Mouse (Mus musculus): ENCODE data around the gene Il20. TPM values are rescaled to one million over a fixed set of nuclear protein-coding genes. Genes with fewer than 3 reads are reported as not detected.

Gene Il20
- not detected for total RNA-seq (2021)
- long read RNA-seq, result 0 reads

GRCm38 (mm10) chr1:130911401-130912010 is at the start of gene Il20:
Il20 (minus strand) TSS chr1:130911451.
- DNase-seq (ENCODE audit: low spot score in 2 of 2), result no peak

DNA sequence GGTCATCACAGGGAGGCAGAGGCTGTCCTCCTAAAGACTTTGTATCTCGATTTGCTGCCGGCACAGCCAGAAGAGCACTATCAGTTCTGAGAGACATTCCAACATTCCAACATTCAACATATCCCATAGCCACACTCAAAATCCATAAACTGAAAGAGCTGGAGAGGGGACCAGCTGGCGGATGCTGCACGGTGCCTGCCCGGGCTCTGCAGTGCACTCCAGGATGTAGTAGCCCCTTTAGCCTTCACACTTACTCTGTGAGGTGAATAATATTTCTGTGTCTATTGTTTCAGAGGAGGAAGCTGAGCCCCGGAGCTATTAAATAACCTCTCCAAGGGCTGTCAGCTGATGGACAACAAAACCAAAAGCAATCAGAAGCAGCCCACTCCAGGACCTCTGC is 35.7 kb upstream of the Il20 start:
- DNase-seq (ENCODE audit: low spot score in 2 of 2), result no peak

GRCm38 (mm10) chr1:130941801-130942200 is 30.6 kb upstream of the Il20 start:
- DNase-seq (ENCODE audit: low spot score in 2 of 2), result no peak

DNA sequence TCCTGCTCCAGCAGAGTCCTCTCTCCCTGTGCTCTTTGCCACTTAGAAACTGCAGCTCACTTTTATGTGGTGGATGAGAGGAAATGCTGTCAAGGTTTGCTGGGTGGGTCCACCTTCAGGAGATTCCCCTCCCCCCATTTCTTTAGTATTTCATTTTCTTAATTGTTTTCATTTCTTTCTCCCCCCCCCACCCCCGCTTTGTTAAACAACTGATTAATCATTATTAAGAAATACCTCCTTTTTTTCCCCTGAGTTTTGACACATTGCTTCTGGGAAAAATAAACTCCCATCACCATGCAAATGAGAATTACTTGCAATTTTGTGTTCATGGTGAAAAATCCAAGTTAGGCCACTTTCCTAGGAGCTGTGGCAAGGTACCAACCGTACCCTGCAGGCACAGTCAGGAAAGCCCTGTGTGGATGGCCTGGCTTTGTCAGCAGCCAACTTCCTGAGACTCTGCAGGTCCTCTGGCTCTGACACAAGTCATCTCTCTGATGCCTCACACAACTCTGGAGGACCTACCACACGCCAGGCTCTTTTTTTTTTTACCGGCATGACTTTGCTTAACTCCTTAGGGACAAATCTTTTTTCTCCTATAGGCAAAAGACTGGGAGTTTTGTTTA is 28.9 kb upstream of the Il20 start, which contains the start of gene Il19:
Il19 (minus strand) TSS at position 51 of the 623 bp plus-strand sequence.
- no peak for DNase-seq (ENCODE audit: low spot score in 2 of 2)

- no peak for DNase-seq (ENCODE audit: low spot score in 2 of 2)
Measured at GRCm38 (mm10) chr1:130938192-130938591, 26.9 kb upstream of the Il20 start.

DNA sequence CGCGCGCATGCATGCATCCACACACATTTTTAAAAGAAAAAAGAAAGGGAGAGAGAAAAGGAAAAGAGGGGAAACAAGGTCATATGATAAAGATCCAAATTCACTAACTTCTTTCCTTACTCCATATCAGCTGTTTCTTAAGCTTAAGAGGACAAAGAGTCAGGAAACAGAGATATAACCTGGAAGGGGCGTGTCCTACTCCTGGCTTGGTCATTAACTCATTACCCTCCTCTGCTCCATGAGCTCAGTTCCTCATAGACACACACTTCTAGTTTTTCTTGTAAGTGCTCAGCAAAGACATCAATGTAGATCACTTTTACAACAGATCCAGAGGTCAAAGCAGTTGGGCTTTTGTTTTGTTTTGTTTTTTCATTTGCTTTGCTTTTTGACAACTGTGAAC is 25.9 kb upstream of the Il20 start:
- no peak for DNase-seq (ENCODE audit: low spot score in 2 of 2)

GRCm38 (mm10) chr1:130936351-130936750 is 25.1 kb upstream of the Il20 start:
- DNase-seq (ENCODE audit: low spot score in 2 of 2), result no peak

DNA sequence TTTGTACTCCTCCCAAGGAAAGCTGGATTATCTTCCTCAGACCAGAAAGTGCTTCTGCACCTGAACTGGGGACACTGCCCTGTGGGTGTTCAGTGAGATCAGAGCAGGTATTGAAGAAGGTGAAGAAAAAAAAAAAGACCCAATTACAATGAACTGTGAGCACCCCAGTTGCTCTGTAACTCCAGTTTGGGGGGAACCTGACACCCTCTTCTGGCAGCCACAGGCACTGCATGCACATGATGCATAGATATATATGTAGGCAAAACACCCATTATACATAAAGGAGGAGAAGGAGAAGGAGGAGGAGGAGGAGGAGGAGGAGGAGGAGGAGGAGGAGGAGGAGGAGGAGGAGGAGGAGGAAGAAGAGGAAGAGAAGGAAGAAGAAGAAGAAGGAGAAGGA is 15.2 kb upstream of the Il20 start:
- no peak for DNase-seq (ENCODE audit: low spot score in 2 of 2)

- no peak for DNase-seq (ENCODE audit: low spot score in 2 of 2)
Measured at GRCm38 (mm10) chr1:130918323-130918980, 7.2 kb upstream of the Il20 start.

- no peak for DNase-seq (ENCODE audit: low spot score in 2 of 2)
Measured at GRCm38 (mm10) chr1:130902505-130902904, 8.7 kb downstream of the Il20 start.

DNA sequence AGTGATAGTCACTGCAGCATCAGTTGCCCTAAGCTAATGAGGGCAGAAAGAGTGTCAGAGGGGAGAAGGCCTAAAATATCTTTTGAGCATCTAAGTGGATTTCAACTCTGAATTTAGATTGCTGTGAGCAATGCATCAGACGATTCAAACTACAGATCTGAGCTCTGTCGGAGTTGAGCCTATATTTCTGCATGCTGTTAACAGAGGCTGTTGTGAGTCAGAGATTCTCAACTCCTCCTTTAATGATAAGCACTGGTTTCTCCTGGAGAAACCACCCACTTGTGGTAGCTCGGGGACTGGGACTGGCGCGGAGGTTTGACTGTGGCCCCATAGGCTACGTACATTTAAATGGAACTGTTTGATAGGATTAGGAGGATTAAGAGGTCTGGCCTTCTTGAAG is 16.8 kb downstream of the Il20 start:
- DNase-seq (ENCODE audit: low spot score in 2 of 2), result no peak

DNA sequence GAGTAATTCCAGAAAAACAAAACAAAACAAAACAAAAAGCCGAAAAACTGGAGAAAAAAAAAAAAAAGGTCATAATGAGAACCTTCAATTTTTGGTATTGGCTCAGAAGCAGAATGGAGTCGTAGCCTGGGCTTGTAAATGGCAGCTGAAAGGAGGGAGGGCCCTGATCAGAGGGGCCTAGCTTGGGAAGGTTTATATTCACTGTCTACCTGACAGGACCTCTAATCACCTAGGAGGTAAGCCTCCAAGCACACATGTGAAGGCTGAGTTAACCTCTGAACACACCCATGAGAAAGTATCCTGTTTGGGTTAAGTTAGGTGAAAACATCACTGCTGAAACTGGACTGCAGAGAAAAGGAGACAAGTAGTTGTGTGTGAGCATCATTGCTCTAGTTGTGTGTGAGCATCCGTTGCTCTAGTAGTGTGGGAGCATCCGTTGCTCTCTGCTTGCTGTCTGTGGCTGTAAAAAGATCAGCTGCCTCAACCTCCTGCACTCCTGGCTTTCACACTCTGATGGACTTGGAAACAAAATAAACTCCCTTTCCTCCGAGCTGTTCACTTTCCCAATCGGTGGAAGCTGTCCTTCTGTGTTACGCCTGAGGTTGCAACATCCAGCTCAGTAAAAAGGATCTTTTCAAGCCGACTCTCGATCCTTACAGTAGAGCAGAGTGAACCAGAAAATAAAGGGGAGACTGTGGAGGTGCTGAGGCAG is 17.8 kb downstream of the Il20 start:
- DNase-seq (ENCODE audit: low spot score in 2 of 2), result no peak

GRCm38 (mm10) chr1:130892446-130892845 is 18.8 kb downstream of the Il20 start:
- DNase-seq (ENCODE audit: low spot score in 2 of 2), result no peak

GRCm38 (mm10) chr1:130887354-130887753 is 23.9 kb downstream of the Il20 start, which contains the start of gene Il24:
Il24 (minus strand) TSS chr1:130887454.
- no peak for DNase-seq (ENCODE audit: low spot score in 2 of 2)

GRCm38 (mm10) chr1:130883146-130883545 is 28.1 kb downstream of the Il20 start:
- DNase-seq (ENCODE audit: low spot score in 2 of 2), result no peak

DNA sequence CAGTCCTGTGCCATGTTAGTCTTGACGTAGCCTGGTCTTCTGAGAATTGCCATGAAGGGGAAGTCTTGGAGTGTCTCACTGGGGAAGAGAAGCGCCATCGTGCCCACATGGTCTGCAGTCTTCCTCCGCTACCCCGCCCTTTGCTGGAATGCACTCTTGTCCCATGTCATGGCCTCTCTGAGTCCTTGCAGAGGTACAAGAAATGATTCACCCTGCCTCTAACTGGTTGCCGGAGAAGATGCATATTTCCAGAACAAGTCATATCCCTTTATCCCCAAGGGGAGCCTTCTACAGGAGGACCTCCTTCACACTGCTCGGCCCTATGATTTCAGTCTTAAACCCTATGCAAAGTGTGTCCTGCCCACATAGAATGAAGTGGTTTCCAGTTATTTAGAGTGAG is 31.3 kb downstream of the Il20 start:
- no peak for DNase-seq (ENCODE audit: low spot score in 2 of 2)

DNA sequence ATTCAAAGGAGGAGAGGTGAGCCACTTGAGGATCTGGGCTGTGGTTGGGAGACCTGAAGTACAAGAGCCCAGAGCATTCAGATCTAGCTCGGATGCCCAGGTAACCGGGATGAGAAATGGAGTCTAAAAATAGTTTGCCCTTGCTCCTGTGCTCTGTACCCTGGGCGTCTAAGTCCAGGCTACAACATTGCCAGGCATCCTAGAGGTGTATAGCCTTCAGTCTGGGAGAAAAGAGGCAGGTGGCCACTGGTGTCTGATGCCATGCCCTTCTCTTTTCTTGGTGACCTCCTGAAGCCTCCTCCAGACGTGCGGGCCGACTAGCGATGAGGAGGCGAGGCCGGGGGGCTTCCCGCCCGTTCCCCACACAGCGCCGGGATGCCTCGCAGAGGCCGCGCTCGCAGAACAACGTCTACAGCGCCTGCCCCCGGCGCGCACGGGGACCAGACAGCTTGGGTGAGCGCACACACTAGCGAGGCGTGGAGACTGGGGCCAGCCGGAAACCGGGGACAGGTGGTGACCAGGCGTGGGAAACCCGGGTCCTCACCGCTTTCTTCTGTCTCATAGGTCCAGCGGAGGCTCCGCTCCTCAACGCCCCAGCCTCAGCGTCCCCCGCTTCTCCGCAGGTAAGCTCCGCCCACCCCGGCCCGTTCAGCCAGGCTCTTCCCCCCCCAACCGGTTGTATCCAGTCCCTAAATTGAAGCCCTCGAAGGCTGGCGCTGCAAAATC is 33.2 kb downstream of the Il20 start:
- peak; percentile 16 to 38 for DNase-seq (ENCODE audit: low spot score in 2 of 2)

DNA sequence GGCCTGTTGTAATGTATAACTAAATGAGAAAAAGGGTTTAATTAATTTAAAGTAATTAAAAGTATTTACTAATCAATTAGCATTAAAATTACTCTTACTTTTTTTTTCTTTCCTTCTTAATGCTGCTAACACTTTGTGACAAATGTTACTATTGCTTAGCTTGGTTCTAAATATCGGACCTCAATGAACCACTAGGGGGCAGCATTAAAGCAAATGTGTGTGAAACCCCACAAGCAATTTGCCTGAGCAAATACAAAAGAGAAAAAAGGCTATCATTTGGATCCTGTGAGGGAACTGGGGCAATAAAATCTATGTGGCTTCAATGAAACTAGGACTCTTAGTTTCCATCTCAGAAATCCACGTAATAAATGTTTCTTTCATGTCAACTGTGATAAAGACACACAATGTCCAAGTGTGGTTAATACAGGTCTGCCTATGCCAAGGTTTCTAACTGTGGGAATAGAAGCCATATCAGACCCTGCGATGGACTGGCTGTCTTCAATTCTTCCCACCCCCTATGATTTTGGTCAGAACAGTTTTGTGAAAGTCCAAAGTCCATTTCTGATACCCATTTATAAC is 34.2 kb downstream of the Il20 start:
- peak; percentile 49 to 66 for DNase-seq (ENCODE audit: low spot score in 2 of 2)

DNA sequence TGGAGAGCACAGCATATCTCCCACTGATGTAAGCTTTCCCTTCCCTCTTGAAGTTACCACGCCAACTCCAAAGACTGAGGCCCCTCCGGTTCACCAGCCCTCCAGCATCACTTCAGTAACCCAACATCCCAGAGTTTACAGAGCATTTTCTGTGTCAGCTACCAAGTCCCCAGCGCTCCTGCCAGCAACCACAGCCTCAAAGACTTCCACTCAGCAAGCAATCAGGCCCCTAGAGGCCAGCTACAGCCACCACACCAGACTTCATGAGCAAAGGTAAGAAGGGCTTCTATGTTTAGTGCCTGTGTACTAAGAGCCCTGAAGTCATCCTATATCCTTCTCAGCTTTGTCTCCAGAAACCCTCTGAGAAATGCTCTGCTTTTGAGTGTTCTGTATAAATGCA is 35.3 kb downstream of the Il20 start:
- no peak for DNase-seq (ENCODE audit: low spot score in 2 of 2)

DNA sequence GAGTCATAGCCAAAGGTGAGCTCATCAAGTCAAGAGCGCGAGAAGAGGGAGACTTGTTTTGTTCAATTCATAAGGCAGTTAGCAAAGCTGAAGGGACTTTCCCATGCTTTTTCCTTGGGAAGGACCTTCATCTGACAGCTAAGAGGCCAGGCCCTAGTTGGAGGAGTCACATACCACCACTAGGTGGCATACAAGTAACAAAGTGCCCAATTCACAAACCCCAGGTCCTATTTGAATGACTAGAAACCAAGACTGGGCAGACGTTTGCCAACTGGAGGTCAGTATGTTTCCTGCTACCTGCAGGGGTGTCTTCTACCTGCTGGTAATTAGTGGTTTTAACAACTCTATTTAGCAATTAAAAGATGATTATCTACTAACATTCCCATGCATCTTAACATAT is 36.1 kb downstream of the Il20 start:
- DNase-seq (ENCODE audit: low spot score in 2 of 2), result peak; percentile 41 to 57

GRCm38 (mm10) chr1:130872912-130873311 is 38.3 kb downstream of the Il20 start:
- DNase-seq (ENCODE audit: low spot score in 2 of 2), result no peak

Measured in layer of hippocampus, postnatal 10 days (tissue).